Mouse (Mus musculus) bone marrow macrophage, adult 2 months (primary cell): ENCODE data around the gene Slco1a6. TPM values are rescaled to one million over a fixed set of nuclear protein-coding genes. Genes with fewer than 3 reads are reported as not detected.

Source experiments
- H3K27ac ChIP-seq: 2 replicates; pipeline ENCODE4 v1.5.1; 2012; ENCODE audit warnings: low read depth, low read length; ENCODE audit not compliant: insufficient read depth
- H3K4me1 ChIP-seq: 2 replicates; pipeline ENCODE4 v1.6.1; 2012; ENCODE audit warnings: low read length; ENCODE audit not compliant: control insufficient read depth, insufficient read depth
- H3K4me3 ChIP-seq: 2 replicates; pipeline ENCODE4 v1.5.1; 2012; ENCODE audit warnings: mild to moderate bottlenecking, low read length, moderate library complexity; ENCODE audit not compliant: insufficient read depth
- CTCF ChIP-seq: IDR thresholded peaks from 2 replicates; pipeline ENCODE4 v1.5.1; 2012; ENCODE audit warnings: low read depth, mild to moderate bottlenecking, low read length, moderate library complexity
- POLR2A ChIP-seq: IDR thresholded peaks from 2 replicates; pipeline ENCODE4 v1.6.1; 2012; ENCODE audit warnings: mild to moderate bottlenecking, low read depth, low read length, borderline replicate concordance
- polyA plus RNA-seq: library from polyadenylated mRNA; stranded (reverse); fragments of >200 nt; gene quantifications from 2 replicates; pipeline ENCODE4 v1.2.4, GENCODE M21; 2012; ENCODE audit not compliant: missing spikeins, insufficient read depth, insufficient read length

Gene Slco1a6
- polyA plus RNA-seq, 1 experiment, result not detected

DNA sequence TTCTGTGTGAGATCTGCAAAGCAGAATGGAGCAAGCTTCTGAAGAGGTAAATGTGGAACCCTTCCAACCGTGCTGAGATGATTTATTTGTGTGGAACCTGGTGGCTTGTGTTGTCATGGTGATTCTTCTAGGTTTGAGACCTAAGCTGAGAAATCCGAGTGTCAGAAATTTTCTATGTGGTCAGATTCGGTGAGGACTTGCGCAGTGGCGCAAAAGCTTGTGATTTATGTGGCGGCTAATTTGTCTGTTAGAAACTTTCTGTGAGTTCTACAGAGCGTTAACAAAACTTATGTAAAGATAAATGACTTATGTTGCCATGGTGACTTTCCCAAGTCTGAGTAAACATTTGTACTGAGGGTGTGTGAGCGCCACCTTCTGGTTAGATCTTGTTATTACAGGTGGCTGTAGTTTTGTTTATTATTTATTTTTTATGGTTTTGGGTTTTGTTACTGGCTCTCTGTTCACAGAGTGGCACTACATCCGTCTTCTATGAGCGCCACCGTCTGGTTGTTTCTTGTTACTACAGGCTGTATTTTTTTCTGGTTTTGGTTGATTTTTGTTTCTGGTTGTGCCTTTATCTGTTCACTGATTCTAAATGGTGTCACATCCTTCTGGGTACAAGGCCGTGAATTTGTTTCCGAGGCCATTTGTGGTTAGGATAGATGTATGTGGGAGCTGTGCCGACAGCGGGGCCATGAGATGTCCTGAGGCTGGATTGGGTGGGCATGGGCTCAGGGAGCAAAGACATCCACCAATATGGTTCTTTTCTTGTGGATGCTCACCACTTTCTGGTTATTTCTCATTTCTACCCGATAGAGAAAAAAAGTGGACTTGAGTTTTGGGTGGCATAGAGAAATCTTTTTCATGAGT lies 167.8 kb downstream of the Slco1a6 start:
- Histone ChIP-seq H3K4me3 (no peak overlapping the region), H3K4me1 (no peaks in the 10 kb centered on the region), H3K27ac (no peak overlapping the region)
- TF ChIP-seq CTCF, result no peak
- no peak for TF ChIP-seq POLR2A

DNA sequence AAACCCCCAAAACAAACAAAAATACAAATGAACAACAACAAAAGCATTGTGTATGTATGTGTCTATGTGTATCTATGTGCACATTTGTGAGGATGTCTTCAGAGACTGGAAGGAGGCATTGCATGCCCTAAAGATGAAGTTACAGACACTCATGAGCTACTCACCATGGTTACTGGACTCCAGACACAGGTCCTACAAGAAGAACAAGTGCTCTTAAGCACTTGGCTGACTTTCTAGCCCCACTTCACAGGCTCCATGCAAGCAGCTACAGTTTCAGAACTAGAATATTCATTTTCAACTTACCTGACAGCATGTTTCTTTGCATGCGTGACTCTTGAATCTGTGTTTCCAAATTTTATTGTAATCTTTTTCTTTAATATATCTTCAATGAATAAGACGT lies 172.6 kb downstream of the Slco1a6 start:
- no peak overlapping the region for H3K27ac ChIP-seq
- TF ChIP-seq CTCF (no peak), POLR2A (no peak)
- H3K4me1 ChIP-seq, result no peaks in the 10 kb centered on the region
- H3K4me3 ChIP-seq, result no peak overlapping the region

Other genes with a start within 250 kb of the Slco1a6 start
- not detected in 2 replicates for gene Gm6614, start 197.1 kb downstream of the Slco1a6 start, polyA plus RNA-seq
- gene Iapp, start 89.9 kb upstream of the Slco1a6 start, polyA plus RNA-seq, result not detected in 2 replicates
- not detected in 2 replicates for gene Slco1a5, start 114.5 kb upstream of the Slco1a6 start, polyA plus RNA-seq
- 11.1 and 11.9 TPM in 2 replicates for gene Pyroxd1, start 137.1 kb upstream of the Slco1a6 start, polyA plus RNA-seq
- 24.7 and 32.4 TPM in 2 replicates for gene Recql, start 178.6 kb upstream of the Slco1a6 start, polyA plus RNA-seq
- 18.9 and 29.6 TPM in 2 replicates for gene Golt1b, start 178.7 kb upstream of the Slco1a6 start, polyA plus RNA-seq
- 0.49 TPM in 1 of 2 replicates, not detected in the other for gene Spx, start 204.9 kb upstream of the Slco1a6 start, polyA plus RNA-seq